Mouse (Mus musculus): ENCODE results near the gene Dcbld2. TPM values are rescaled to one million over a fixed set of nuclear protein-coding genes. Genes with fewer than 3 reads are reported as not detected.

Dcbld2 gene
- polyA plus RNA-seq, 1 experiment from 2014 or later = 16.1 TPM

- H3K4me2 ChIP-seq = peak overlapping the region; percentile 84
- no peaks in the 10 kb centered on the region for H3K9me3 ChIP-seq (replicated peaks)
- H3K4me3 ChIP-seq = peak overlapping the region; percentile 97
- 3% methylated on average over 88 of the region's 89 CpGs for WGBS
- H3K27ac ChIP-seq (ENCODE audit: poor library complexity, severe bottlenecking) = peak overlapping the region; percentile 92
- H3K4me1 ChIP-seq (replicated peaks) = peaks cover 26% of the 10 kb centered on the region
- H3K36me3 ChIP-seq = no peaks in the 10 kb centered on the region
- peak; percentile 62 for ATAC-seq (ENCODE audit: insufficient number of reproducible peaks, low FRiP score)
- H3K9ac ChIP-seq = peak overlapping the region; percentile 96
- no peaks in the 10 kb centered on the region for H3K27me3 ChIP-seq (replicated peaks)
Observed at GRCm38 (mm10) chr16:58408487-58409281, 441 bp downstream of the Dcbld2 start.

- Histone ChIP-seq H3K9ac (peak overlapping the region; percentile 96), H3K4me1 (replicated peaks) (peaks cover 35% of the 10 kb centered on the region), H3K4me2 (peak overlapping the region; percentile 84), H3K27ac (ENCODE audit: poor library complexity, severe bottlenecking) (peak overlapping the region; percentile 92), H3K36me3 (no peaks in the 10 kb centered on the region), H3K27me3 (replicated peaks) (no peaks in the 10 kb centered on the region), H3K9me3 (replicated peaks) (no peaks in the 10 kb centered on the region), H3K4me3 (peak overlapping the region; percentile 97)
- 36% methylated on average over 7 of the region's 7 CpGs for WGBS
- ATAC-seq (ENCODE audit: insufficient number of reproducible peaks, low FRiP score) = no peak
Observed at GRCm38 (mm10) chr16:58409825-58410224, 1.6 kb downstream of the Dcbld2 start.

GRCm38 (mm10) chr16:58414801-58415200 lies 6.6 kb downstream of the Dcbld2 start:
- Histone ChIP-seq H3K4me2 (no peak overlapping the region), H3K4me1 (replicated peaks) (peaks cover 41% of the 10 kb centered on the region), H3K4me3 (no peak overlapping the region), H3K9me3 (replicated peaks) (no peaks in the 10 kb centered on the region), H3K27ac (ENCODE audit: poor library complexity, severe bottlenecking) (no peak overlapping the region), H3K27me3 (replicated peaks) (no peaks in the 10 kb centered on the region), H3K36me3 (0 out of 2 replicates have a peak, but pooled peaks cover 2% of the 10 kb centered on the region), H3K9ac (no peak overlapping the region)
- 87% methylated on average over 4 of the region's 4 CpGs for WGBS
- no peak for ATAC-seq (ENCODE audit: insufficient number of reproducible peaks, low FRiP score)

DNA sequence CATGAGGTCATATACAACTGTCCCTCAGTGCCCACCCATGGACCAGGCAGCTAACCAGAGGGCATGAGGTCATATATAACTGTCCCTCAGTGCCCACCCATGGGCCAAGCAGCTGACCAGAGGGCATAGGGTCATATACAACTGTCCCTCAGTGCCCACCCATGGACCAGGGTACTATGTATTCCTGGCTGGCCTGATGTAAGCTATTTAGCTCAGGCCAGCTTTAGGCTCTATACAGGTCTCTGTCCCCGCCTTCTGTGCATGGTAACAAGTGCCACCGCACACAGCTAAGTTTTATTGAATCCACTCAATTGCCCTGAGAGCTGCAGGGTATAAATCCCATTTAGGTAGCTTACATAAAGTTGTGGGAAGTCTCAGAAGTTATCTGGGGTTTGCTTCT lies 7.3 kb downstream of the Dcbld2 start:
- ATAC-seq (ENCODE audit: insufficient number of reproducible peaks, low FRiP score) = 0 out of 2 replicates have a peak, but pooled peaks have one; percentile 22
- WGBS = 97% methylated on average over 2 of the region's 2 CpGs

GRCm38 (mm10) chr16:58421696-58422354 lies 13.6 kb downstream of the Dcbld2 start:
- Histone ChIP-seq H3K27me3 (replicated peaks) (no peaks in the 10 kb centered on the region), H3K4me2 (peak overlapping the region; percentile 37), H3K27ac (ENCODE audit: poor library complexity, severe bottlenecking) (peak overlapping the region; percentile 62), H3K4me1 (replicated peaks) (peaks cover 49% of the 10 kb centered on the region), H3K9me3 (replicated peaks) (no peaks in the 10 kb centered on the region), H3K9ac (no peak overlapping the region), H3K4me3 (no peak overlapping the region), H3K36me3 (0 out of 2 replicates have a peak, but pooled peaks cover 5% of the 10 kb centered on the region)
- ATAC-seq (ENCODE audit: insufficient number of reproducible peaks, low FRiP score) = peak; percentile 55
- 19% methylated on average over 11 of the region's 11 CpGs for WGBS

More for the DNA sequence above, 7.3 kb downstream of the Dcbld2 start:
- H3K4me3 ChIP-seq = no peak overlapping the region
- no peaks in the 10 kb centered on the region for H3K9me3 ChIP-seq (replicated peaks)
- H3K9ac ChIP-seq = no peak overlapping the region
- no peak overlapping the region for H3K27ac ChIP-seq (ENCODE audit: poor library complexity, severe bottlenecking)
- peaks cover 46% of the 10 kb centered on the region for H3K4me1 ChIP-seq (replicated peaks)
- no peak overlapping the region for H3K4me2 ChIP-seq
- no peaks in the 10 kb centered on the region for H3K27me3 ChIP-seq (replicated peaks)
- 0 out of 2 replicates have a peak, but pooled peaks cover 2% of the 10 kb centered on the region for H3K36me3 ChIP-seq

- Histone ChIP-seq H3K27me3 (replicated peaks) (no peaks in the 10 kb centered on the region), H3K9ac (no peak overlapping the region), H3K9me3 (replicated peaks) (no peaks in the 10 kb centered on the region), H3K36me3 (peaks cover 21% of the 10 kb centered on the region), H3K4me1 (replicated peaks) (peaks cover 39% of the 10 kb centered on the region), H3K27ac (ENCODE audit: poor library complexity, severe bottlenecking) (no peak overlapping the region), H3K4me3 (no peak overlapping the region), H3K4me2 (no peak overlapping the region)
- WGBS = 90% methylated on average over 7 of the region's 7 CpGs
- no peak for ATAC-seq (ENCODE audit: insufficient number of reproducible peaks, low FRiP score)
Observed at GRCm38 (mm10) chr16:58430246-58430645, 22.0 kb downstream of the Dcbld2 start.

GRCm38 (mm10) chr16:58432384-58432783 lies 24.1 kb downstream of the Dcbld2 start:
- H3K4me3 ChIP-seq = no peak overlapping the region
- peaks cover 31% of the 10 kb centered on the region for H3K36me3 ChIP-seq
- H3K27me3 ChIP-seq (replicated peaks) = no peaks in the 10 kb centered on the region
- ATAC-seq (ENCODE audit: insufficient number of reproducible peaks, low FRiP score) = no peak
- no peak overlapping the region for H3K9ac ChIP-seq
- no peaks in the 10 kb centered on the region for H3K9me3 ChIP-seq (replicated peaks)
- peaks cover 26% of the 10 kb centered on the region for H3K4me1 ChIP-seq (replicated peaks)
- H3K4me2 ChIP-seq = no peak overlapping the region
- 90% methylated on average over 1 of the region's 1 CpGs for WGBS
- H3K27ac ChIP-seq (ENCODE audit: poor library complexity, severe bottlenecking) = no peak overlapping the region

- Histone ChIP-seq H3K36me3 (peaks cover 31% of the 10 kb centered on the region), H3K9ac (no peak overlapping the region), H3K27ac (ENCODE audit: poor library complexity, severe bottlenecking) (no peak overlapping the region), H3K4me3 (no peak overlapping the region), H3K4me1 (replicated peaks) (0 out of 2 replicates have a peak, but pooled peaks cover 2% of the 10 kb centered on the region), H3K4me2 (no peak overlapping the region), H3K9me3 (replicated peaks) (no peaks in the 10 kb centered on the region), H3K27me3 (replicated peaks) (no peaks in the 10 kb centered on the region)
- ATAC-seq (ENCODE audit: insufficient number of reproducible peaks, low FRiP score) = no peak
- WGBS = 64% methylated on average over 6 of the region's 6 CpGs
Observed at GRCm38 (mm10) chr16:58444735-58445134, 36.5 kb downstream of the Dcbld2 start.

- no peaks in the 10 kb centered on the region for H3K27me3 ChIP-seq (replicated peaks)
- no peak overlapping the region for H3K4me3 ChIP-seq
- 0 out of 2 replicates have a peak, but pooled peaks cover 2% of the 10 kb centered on the region for H3K4me1 ChIP-seq (replicated peaks)
- no peak overlapping the region for H3K9ac ChIP-seq
- ATAC-seq (ENCODE audit: insufficient number of reproducible peaks, low FRiP score) = no peak
- 86% methylated on average over 4 of the region's 4 CpGs for WGBS
- peaks cover 40% of the 10 kb centered on the region for H3K36me3 ChIP-seq
- no peak overlapping the region for H3K4me2 ChIP-seq
- H3K9me3 ChIP-seq (replicated peaks) = no peaks in the 10 kb centered on the region
- no peak overlapping the region for H3K27ac ChIP-seq (ENCODE audit: poor library complexity, severe bottlenecking)
Observed at GRCm38 (mm10) chr16:58446281-58447259, 38.3 kb downstream of the Dcbld2 start.

DNA sequence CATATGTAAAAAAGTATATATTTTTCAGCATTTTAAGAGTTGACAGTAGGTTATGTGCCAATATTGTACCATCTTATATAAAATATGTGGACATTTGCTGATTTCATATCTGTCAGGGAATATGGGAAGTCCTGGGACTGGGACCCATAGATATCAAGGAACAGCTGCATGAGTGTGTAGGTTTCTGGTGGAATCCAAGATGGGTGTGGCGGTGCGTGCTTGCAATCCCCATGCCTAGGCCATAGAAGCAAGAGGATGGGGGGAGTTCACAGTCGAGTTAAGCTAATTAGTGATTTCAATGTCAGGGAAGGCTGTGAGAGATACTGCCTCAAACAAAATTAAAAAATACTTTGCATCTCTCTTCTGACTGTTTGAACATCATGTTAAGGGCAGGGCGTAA lies 40.8 kb downstream of the Dcbld2 start:
- Histone ChIP-seq H3K4me2 (no peak overlapping the region), H3K27me3 (replicated peaks) (no peaks in the 10 kb centered on the region), H3K36me3 (peaks cover 46% of the 10 kb centered on the region), H3K4me3 (no peak overlapping the region), H3K4me1 (replicated peaks) (peaks cover 21% of the 10 kb centered on the region), H3K9ac (no peak overlapping the region), H3K9me3 (replicated peaks) (no peaks in the 10 kb centered on the region), H3K27ac (ENCODE audit: poor library complexity, severe bottlenecking) (no peak overlapping the region)
- no peak for ATAC-seq (ENCODE audit: insufficient number of reproducible peaks, low FRiP score)
- 85% methylated on average over 4 of the region's 4 CpGs for WGBS

Measured in heart, embryonic 12.5 days (tissue).